Mouse (Mus musculus): ENCODE results near the gene Dmac2. TPM values are rescaled to one million over a fixed set of nuclear protein-coding genes. Genes with fewer than 3 reads are reported as not detected.

Gene Dmac2
- 9.7 TPM for polyA plus RNA-seq (2014; fragmentation: Illumina TruSeq; extraction: RNeasy Lipid Tissue Mini Kit (QIAGEN cat#74804))

GRCm38 (mm10) chr7:25618865-25619721 lies at the start of gene Dmac2:
Gene Dmac2, plus strand, starts transcription at chr7:25619414.

GRCm38 (mm10) chr7:25615706-25616011 lies 3.6 kb upstream of the Dmac2 start, which contains the start of gene Erich4:
Gene Erich4, minus strand, starts transcription at chr7:25615892.

GRCm38 (mm10) chr7:25626509-25627430 lies 7.6 kb downstream of the Dmac2 start, which contains the start of gene B3gnt8:
Gene B3gnt8, plus strand, starts transcription at chr7:25626654.

GRCm38 (mm10) chr7:25658657-25659472 lies 39.7 kb downstream of the Dmac2 start, which contains the start of the genes Bckdha and Exosc5:
Gene Bckdha, minus strand, starts transcription at chr7:25658981.
Gene Exosc5, plus strand, starts transcription at chr7:25659164.

GRCm38 (mm10) chr7:25674719-25675300 lies 55.6 kb downstream of the Dmac2 start, which contains the start of gene Tmem91:
Gene Tmem91, minus strand, starts transcription at chr7:25675166.

Other genes starting within 250 kb of the Dmac2 start
- not detected for gene Cnfn, start 249.7 kb upstream of the Dmac2 start, polyA plus RNA-seq (2014; fragmentation: Illumina TruSeq; extraction: RNeasy Lipid Tissue Mini Kit (QIAGEN cat#74804))
- gene Lipe, start 220.7 kb upstream of the Dmac2 start, polyA plus RNA-seq (2014; fragmentation: Illumina TruSeq; extraction: RNeasy Lipid Tissue Mini Kit (QIAGEN cat#74804)): 1.00 TPM
- gene Cxcl17, start 206.5 kb upstream of the Dmac2 start, polyA plus RNA-seq (2014; fragmentation: Illumina TruSeq; extraction: RNeasy Lipid Tissue Mini Kit (QIAGEN cat#74804)): not detected
- gene Ceacam1, start 141.8 kb upstream of the Dmac2 start, polyA plus RNA-seq (2014; fragmentation: Illumina TruSeq; extraction: RNeasy Lipid Tissue Mini Kit (QIAGEN cat#74804)): 8.6 TPM
- 0.31 TPM for gene Ceacam2, start 79.6 kb upstream of the Dmac2 start, polyA plus RNA-seq (2014; fragmentation: Illumina TruSeq; extraction: RNeasy Lipid Tissue Mini Kit (QIAGEN cat#74804))
- gene Erich4, start 3.5 kb upstream of the Dmac2 start, polyA plus RNA-seq (2014; fragmentation: Illumina TruSeq; extraction: RNeasy Lipid Tissue Mini Kit (QIAGEN cat#74804)): not detected
- gene B3gnt8, start 7.2 kb downstream of the Dmac2 start, polyA plus RNA-seq (2014; fragmentation: Illumina TruSeq; extraction: RNeasy Lipid Tissue Mini Kit (QIAGEN cat#74804)): 0.51 TPM
- gene Bckdha, start 39.6 kb downstream of the Dmac2 start, polyA plus RNA-seq (2014; fragmentation: Illumina TruSeq; extraction: RNeasy Lipid Tissue Mini Kit (QIAGEN cat#74804)): not detected
- 0.60 TPM for gene Exosc5, start 39.8 kb downstream of the Dmac2 start, polyA plus RNA-seq (2014; fragmentation: Illumina TruSeq; extraction: RNeasy Lipid Tissue Mini Kit (QIAGEN cat#74804))
- not detected for gene Tmem91, start 55.8 kb downstream of the Dmac2 start, polyA plus RNA-seq (2014; fragmentation: Illumina TruSeq; extraction: RNeasy Lipid Tissue Mini Kit (QIAGEN cat#74804))
- not detected for gene B9d2, start 61.4 kb downstream of the Dmac2 start, polyA plus RNA-seq (2014; fragmentation: Illumina TruSeq; extraction: RNeasy Lipid Tissue Mini Kit (QIAGEN cat#74804))
- gene Tgfb1, start 67.6 kb downstream of the Dmac2 start, polyA plus RNA-seq (2014; fragmentation: Illumina TruSeq; extraction: RNeasy Lipid Tissue Mini Kit (QIAGEN cat#74804)): 0.74 TPM
- 1.5 TPM for gene Ccdc97, start 99.7 kb downstream of the Dmac2 start, polyA plus RNA-seq (2014; fragmentation: Illumina TruSeq; extraction: RNeasy Lipid Tissue Mini Kit (QIAGEN cat#74804))
- gene Hnrnpul1, start 135.3 kb downstream of the Dmac2 start, polyA plus RNA-seq (2014; fragmentation: Illumina TruSeq; extraction: RNeasy Lipid Tissue Mini Kit (QIAGEN cat#74804)): 65.2 TPM
- gene Axl, start 169.3 kb downstream of the Dmac2 start, polyA plus RNA-seq (2014; fragmentation: Illumina TruSeq; extraction: RNeasy Lipid Tissue Mini Kit (QIAGEN cat#74804)): 127 TPM
- 3.5 TPM for gene Cyp2s1, start 197.5 kb downstream of the Dmac2 start, polyA plus RNA-seq (2014; fragmentation: Illumina TruSeq; extraction: RNeasy Lipid Tissue Mini Kit (QIAGEN cat#74804))

All from ovary, adult 10 weeks (tissue).